Mouse (Mus musculus): ENCODE results near the gene Clk2.
"Not testable (repeated sequence)": the region's sequence is repeated elsewhere in the genome, so short reads cannot be mapped to it uniquely, and the experiment has no call there.

Gene Clk2

GRCm38 (mm10) chr3:89188478-89188875 is 23.9 kb downstream of the Clk2 start:
- no peak for DNase-seq (ENCODE audit: extremely low spot score, low read depth, low spot score)

GRCm38 (mm10) chr3:89190436-89190835 is 25.8 kb downstream of the Clk2 start:
- no peak for DNase-seq (ENCODE audit: extremely low spot score, low read depth, low spot score)

- no peak for DNase-seq (ENCODE audit: extremely low spot score, low read depth, low spot score)
Observed at GRCm38 (mm10) chr3:89193351-89193750, 28.8 kb downstream of the Clk2 start.

GRCm38 (mm10) chr3:89193853-89194252 is 29.3 kb downstream of the Clk2 start:
- DNase-seq (ENCODE audit: extremely low spot score, low read depth, low spot score) = no peak

GRCm38 (mm10) chr3:89195979-89196877 is 31.6 kb downstream of the Clk2 start:
- DNase-seq (ENCODE audit: extremely low spot score, low read depth, low spot score) = no peak

GRCm38 (mm10) chr3:89199839-89200238 is 35.2 kb downstream of the Clk2 start:
- no peak for DNase-seq (ENCODE audit: extremely low spot score, low read depth, low spot score)

GRCm38 (mm10) chr3:89202253-89203141 is 37.9 kb downstream of the Clk2 start, which contains the start of gene Gba:
Gene Gba (plus strand): TSS chr3:89202928.
- peak; percentile 89 for DNase-seq (ENCODE audit: extremely low spot score, low read depth, low spot score)

- DNase-seq (ENCODE audit: extremely low spot score, low read depth, low spot score) = no peak
Observed at GRCm38 (mm10) chr3:89203142-89203514, 38.5 kb downstream of the Clk2 start.

GRCm38 (mm10) chr3:89206079-89206478 is 41.5 kb downstream of the Clk2 start:
- DNase-seq (ENCODE audit: extremely low spot score, low read depth, low spot score) = no peak

GRCm38 (mm10) chr3:89206695-89207094 is 42.1 kb downstream of the Clk2 start:
- no peak for DNase-seq (ENCODE audit: extremely low spot score, low read depth, low spot score)

GRCm38 (mm10) chr3:89208075-89208657 is 43.6 kb downstream of the Clk2 start:
- DNase-seq (ENCODE audit: extremely low spot score, low read depth, low spot score) = no peak

- no peak for DNase-seq (ENCODE audit: extremely low spot score, low read depth, low spot score)
Observed at GRCm38 (mm10) chr3:89208736-89209135, 44.1 kb downstream of the Clk2 start.

- DNase-seq (ENCODE audit: extremely low spot score, low read depth, low spot score) = no peak
Observed at GRCm38 (mm10) chr3:89209731-89210130, 45.1 kb downstream of the Clk2 start.

GRCm38 (mm10) chr3:89210162-89210561 is 45.6 kb downstream of the Clk2 start:
- no peak for DNase-seq (ENCODE audit: extremely low spot score, low read depth, low spot score)

- no peak for DNase-seq (ENCODE audit: extremely low spot score, low read depth, low spot score)
Observed at GRCm38 (mm10) chr3:89210731-89211130, 46.1 kb downstream of the Clk2 start.

GRCm38 (mm10) chr3:89213803-89214530 is 49.4 kb downstream of the Clk2 start:
- DNase-seq (ENCODE audit: extremely low spot score, low read depth, low spot score) = no peak

- DNase-seq (ENCODE audit: extremely low spot score, low read depth, low spot score) = no peak
Observed at GRCm38 (mm10) chr3:89214681-89215411, 50.3 kb downstream of the Clk2 start, which contains the start of gene Thbs3. Gene Thbs3 (plus strand): TSS chr3:89215180.

GRCm38 (mm10) chr3:89215853-89216252 is 51.3 kb downstream of the Clk2 start:
- DNase-seq (ENCODE audit: extremely low spot score, low read depth, low spot score) = no peak

GRCm38 (mm10) chr3:89216407-89216806 is 51.8 kb downstream of the Clk2 start:
- DNase-seq (ENCODE audit: extremely low spot score, low read depth, low spot score) = not testable (repeated sequence)

- DNase-seq (ENCODE audit: extremely low spot score, low read depth, low spot score) = no peak
Observed at GRCm38 (mm10) chr3:89218271-89218670, 53.7 kb downstream of the Clk2 start.
